Mouse (Mus musculus) brain, embryonic 14.5 days (tissue): ENCODE measurements at regions not wholly inside any gene's neighbourhood (a gene's known extent, or its start where the extent isn't known, plus 50 kb on each side); places are given as distances from the start of the nearest gene placed in this dataset.

Source experiments
- CTCF ChIP-seq: fragments of 200-500 bp; IDR thresholded peaks from 2 replicates; pipeline ENCODE4 v1.5.1; 2012; ENCODE audit warnings: inconsistent platforms, mild to moderate bottlenecking, moderate library complexity, borderline replicate concordance; ENCODE audit not compliant: insufficient read depth, insufficient read length; ENCODE audit errors: extremely low read depth
- POLR2A ChIP-seq: fragments of 200-500 bp; IDR thresholded peaks from 2 replicates; pipeline ENCODE4 v1.6.1; 2012; ENCODE audit warnings: mild to moderate bottlenecking, inconsistent platforms, borderline replicate concordance; ENCODE audit not compliant: poor library complexity, insufficient read depth, insufficient read length, severe bottlenecking; ENCODE audit errors: extremely low read depth

DNA sequence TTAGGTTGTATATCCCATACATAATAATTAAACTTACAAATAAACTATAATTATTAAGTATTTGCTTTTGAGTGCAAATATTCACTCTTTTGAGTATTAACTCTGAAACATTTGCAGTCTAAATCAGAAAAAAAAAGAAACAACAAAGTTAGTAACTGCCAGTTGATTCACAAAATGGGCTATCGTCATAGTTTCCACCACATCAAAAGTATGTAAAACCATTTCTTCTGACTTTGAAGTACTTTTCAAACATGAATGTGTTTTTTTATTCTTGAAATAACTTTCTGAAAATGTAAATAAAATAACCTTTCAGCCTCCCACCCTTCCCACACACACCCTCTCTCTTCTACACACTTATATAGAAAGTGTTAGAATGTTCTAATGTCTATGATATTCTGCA is 197.2 kb downstream of the Basp1 start:
- TF ChIP-seq POLR2A (no peak), CTCF (no peak)
